28 mouse cellular contexts compared by ENCODE assay signal in genomic region chr8:75152505-75153082, GRCm38 (mm10). TPM values are rescaled to one million over a fixed set of nuclear protein-coding genes. Genes with fewer than 3 reads are reported as not detected.
DNase-seq lines count a peak whose midpoint lies in the region; ATAC-seq lines count a peak whose summit lies in the region.
"Had no signal": no experiment of that assay in that cellular context is flagged by ENCODE, and none has a peak within 500 bp of the region (broad histone marks: within the 10 kb centered on the region; RNA-seq: fewer than 3 reads in every experiment).

No protein-coding gene starts in this region.

- no peak overlapping the region for H3K9ac ChIP-seq in midbrain, embryonic 13.5 days (replicated peaks)
- H3K9ac ChIP-seq: forebrain, embryonic 13.5 days; forebrain, postnatal 0 days; heart, embryonic 13.5 days; hindbrain, embryonic 14.5 days had no signal

- no peaks in the 10 kb centered on the region for H3K9me3 ChIP-seq in heart, embryonic 10.5 days
- no peaks in the 10 kb centered on the region for H3K9me3 ChIP-seq in midbrain, embryonic 13.5 days
- H3K9me3 ChIP-seq: forebrain, embryonic 10.5 days; forebrain, embryonic 13.5 days; G1E; heart, embryonic 13.5 days had no signal

- H3K36me3 ChIP-seq in heart, embryonic 10.5 days, result no peaks in the 10 kb centered on the region
- H3K36me3 ChIP-seq in midbrain, embryonic 13.5 days, result no peaks in the 10 kb centered on the region
- H3K36me3 ChIP-seq: forebrain, embryonic 10.5 days; G1E; heart, embryonic 13.5 days had no signal

- H3K4me2 ChIP-seq in midbrain, embryonic 13.5 days (replicated peaks), result no peak overlapping the region
- H3K4me2 ChIP-seq: forebrain, embryonic 13.5 days; heart, embryonic 13.5 days; hindbrain, embryonic 14.5 days had no signal

- WGBS in heart, embryonic 10.5 days, result 76% methylated on average over 2 of the region's 2 CpGs
- 83% methylated on average over 2 of the region's 2 CpGs for whole genome bisulfite sequencing in midbrain, embryonic 13.5 days

- H3K4me3 ChIP-seq in heart, embryonic 10.5 days, result no peak overlapping the region
- no peak overlapping the region for H3K4me3 ChIP-seq in midbrain, embryonic 13.5 days (replicated peaks)
- H3K4me3 ChIP-seq: forebrain, embryonic 10.5 days; forebrain, embryonic 13.5 days; heart, embryonic 13.5 days had no signal

- H3K4me1 ChIP-seq in heart, embryonic 10.5 days, result 0 out of 2 replicates have a peak, but pooled peaks cover under 1% of the 10 kb centered on the region
- H3K4me1 ChIP-seq in midbrain, embryonic 13.5 days (replicated peaks), result peaks cover 3% of the 10 kb centered on the region
- H3K4me1 ChIP-seq: forebrain, embryonic 13.5 days; heart, embryonic 13.5 days had no signal

- peak; percentile 47; the same call in 1 of the 2 replicates for ATAC-seq in megakaryocyte, adult 5-6 weeks (ENCODE audit: poor library complexity, severe bottlenecking)
- ATAC-seq in midbrain, embryonic 13.5 days, result no peak
- ATAC-seq: forebrain, embryonic 13.5 days; forebrain, postnatal 0 days; hindbrain, postnatal 0 days; Patski had no signal

- H3K27ac ChIP-seq in heart, embryonic 10.5 days, result no peak overlapping the region
- no peak overlapping the region for H3K27ac ChIP-seq in midbrain, embryonic 13.5 days
- H3K27ac ChIP-seq: forebrain, embryonic 10.5 days; forebrain, embryonic 13.5 days; heart, embryonic 13.5 days; hindbrain, embryonic 14.5 days; hindbrain, postnatal 0 days had no signal

- peak; percentile 75 for DNase-seq in heart, adult 11 months
- DNase-seq in heart, embryonic 10.5 days (ENCODE audit: low spot score), result no peak
- DNase-seq in right cerebral cortex, adult 18-20 months, result peak; percentile 23
- DNase-seq in right cerebral cortex, postnatal 25 days, result no peak
- DNase-seq in spleen, adult 12 weeks (ENCODE audit: low spot score), result no peak
- DNase-seq: adrenal gland, postnatal 10 days; adrenal gland, postnatal 36 days; B cell, adult 2 months; cerebellum, adult 11-12 months; cerebellum, adult 8-10 months; cerebellum, postnatal 10 days; cerebellum, postnatal 36 days; forebrain, postnatal 0 days; gastrocnemius, postnatal 10 days; gastrocnemius, postnatal 36 days; heart, adult 18-20 months; heart, postnatal 14 days; heart, postnatal 4 days had no signal

- H3K27me3 ChIP-seq in heart, embryonic 10.5 days (ENCODE audit: insufficient read depth, poor library complexity, severe bottlenecking), result no peaks in the 10 kb centered on the region
- no peaks in the 10 kb centered on the region for H3K27me3 ChIP-seq in midbrain, embryonic 13.5 days
- H3K27me3 ChIP-seq: CH12.LX; forebrain, embryonic 13.5 days; Patski had no signal

RNA-seq across cellular contexts. Expression of gene Mcm5, which starts 43.2 kb away (rescaled TPM):
- 161 and 195 TPM in 2 replicates for polyA plus RNA-seq in heart, embryonic 10.5 days (2016; fragmentation: Nextera tagmentation; extraction: Ambion mirVana)
- 45.9 and 46.5 TPM in 2 replicates for total RNA-seq in megakaryocyte, adult 5-6 weeks (2015)
- total RNA-seq in megakaryocyte, adult 5-6 weeks (2017), result 210 and 212 TPM in 2 replicates
- polyA plus RNA-seq in midbrain, embryonic 13.5 days (2015; fragmentation: Nextera tagmentation; extraction: Ambion mirVana), result 64.2 and 64.9 TPM in 2 replicates

RNA-seq across cellular contexts. Expression of gene Hmox1, which starts 59.2 kb away (rescaled TPM):
- 19.9 and 28.3 TPM in 2 replicates for polyA plus RNA-seq in heart, embryonic 10.5 days (2016; fragmentation: Nextera tagmentation; extraction: Ambion mirVana)
- 25.4 and 27.1 TPM in 2 replicates for total RNA-seq in megakaryocyte, adult 5-6 weeks (2015)
- total RNA-seq in megakaryocyte, adult 5-6 weeks (2017), result 42.3 and 49.8 TPM in 2 replicates
- polyA plus RNA-seq in midbrain, embryonic 13.5 days (2015; fragmentation: Nextera tagmentation; extraction: Ambion mirVana), result 11.7 and 15.4 TPM in 2 replicates

Comparison
In these comparisons a context has a peak if more than half of its experiments do, and no peak if none do; other contexts are left out.
1. DNase-seq: peak in heart, adult 11 months (single experiment) and right cerebral cortex, adult 18-20 months (single experiment); none in heart, embryonic 10.5 days (single experiment), right cerebral cortex, postnatal 25 days (single experiment) and spleen, adult 12 weeks (single experiment).